In genomic region chr6:99359036-99359698, GRCm38 (mm10) we compare ENCODE assay signal across 11 mouse cellular contexts.
DNase-seq lines count a peak whose midpoint lies in the region; ATAC-seq and TF ChIP-seq lines count a peak whose summit lies in the region.
"Had no signal": no experiment of that assay in that cellular context is flagged by ENCODE, and none has a peak within 500 bp of the region (broad histone marks: within the 10 kb centered on the region; RNA-seq: fewer than 3 reads in every experiment).

No protein-coding gene starts in this region.

- H3K9me3 ChIP-seq in heart, embryonic 11.5 days (replicated peaks; ENCODE audit: control insufficient read depth, low read length): no peaks in the 10 kb centered on the region
- no peaks in the 10 kb centered on the region for H3K9me3 ChIP-seq in intestine, postnatal 0 days (ENCODE audit: control insufficient read depth)
- no peaks in the 10 kb centered on the region for H3K9me3 ChIP-seq in kidney, embryonic 15.5 days (replicated peaks)
- H3K9me3 ChIP-seq: neural tube, embryonic 13.5 days had no signal

- POLR2A ChIA-PET in Patski (lab: Charles Lee): no interaction called here

- H3K4me1 ChIP-seq in heart, embryonic 11.5 days (ENCODE audit: control insufficient read depth, insufficient read depth, low read length): peaks cover 17% of the 10 kb centered on the region
- peaks cover 6% of the 10 kb centered on the region; the same call in 1 of the 2 replicates for H3K4me1 ChIP-seq in intestine, postnatal 0 days (replicated peaks; ENCODE audit: control insufficient read depth, insufficient read depth, low read length)
- H3K4me1 ChIP-seq in kidney, embryonic 15.5 days: 0 out of 2 replicates have a peak, but pooled peaks cover 2% of the 10 kb centered on the region
- H3K4me1 ChIP-seq: neural tube, embryonic 13.5 days had no signal

- in situ Hi-C loops in Patski (cut with MboI; ENCODE audit: low pct_unique_long_range_greater_than_20kb): no loop called here

- H3K9ac ChIP-seq in heart, embryonic 11.5 days (ENCODE audit: low read depth, low read length): no peak overlapping the region
- no peak overlapping the region for H3K9ac ChIP-seq in intestine, postnatal 0 days (ENCODE audit: low read depth, low read length)
- H3K9ac ChIP-seq in kidney, embryonic 15.5 days: no peak overlapping the region
- H3K9ac ChIP-seq: hindbrain, embryonic 14.5 days; neural tube, embryonic 13.5 days had no signal

- WGBS in heart, embryonic 11.5 days (ENCODE audit: insufficient replicate concordance): 83% methylated on average over 9 of the region's 9 CpGs
- 43% methylated on average over 9 of the region's 9 CpGs for WGBS in intestine, postnatal 0 days
- 79% methylated on average over 9 of the region's 9 CpGs for WGBS in kidney, embryonic 15.5 days

- no peaks in the 10 kb centered on the region for H3K36me3 ChIP-seq in heart, embryonic 11.5 days (ENCODE audit: control insufficient read depth, insufficient read depth, low read length)
- no peaks in the 10 kb centered on the region for H3K36me3 ChIP-seq in intestine, postnatal 0 days (ENCODE audit: control insufficient read depth, insufficient read depth)
- H3K36me3 ChIP-seq in kidney, embryonic 15.5 days: no peaks in the 10 kb centered on the region
- H3K36me3 ChIP-seq: neural tube, embryonic 13.5 days had no signal

- peak overlapping the region; percentile 59 for H3K27ac ChIP-seq in heart, embryonic 11.5 days (ENCODE audit: low read depth, low read length)
- H3K27ac ChIP-seq in intestine, postnatal 0 days (ENCODE audit: low read depth, low read length): no peak overlapping the region; the same call in 1 of the 2 replicates
- H3K27ac ChIP-seq in kidney, embryonic 15.5 days: no peak overlapping the region
- H3K27ac ChIP-seq: hindbrain, embryonic 14.5 days; neural tube, embryonic 13.5 days had no signal

- CTCF ChIA-PET in Patski (lab: Charles Lee): interaction anchor here (1.4 kb wide), 1 partner anchor 10 kb away, joined by 3 read pairs; no protein-coding TSS in a partner anchor

- no peaks in the 10 kb centered on the region for H3K27me3 ChIP-seq in heart, embryonic 11.5 days (ENCODE audit: control insufficient read depth, insufficient read depth, low read length)
- H3K27me3 ChIP-seq in Patski: no peaks in the 10 kb centered on the region
- H3K27me3 ChIP-seq in intestine, postnatal 0 days (replicated peaks; ENCODE audit: control insufficient read depth, insufficient read depth, low read length): no peaks in the 10 kb centered on the region
- no peaks in the 10 kb centered on the region for H3K27me3 ChIP-seq in kidney, embryonic 15.5 days
- H3K27me3 ChIP-seq: neural tube, embryonic 13.5 days had no signal

- no peak for TF ChIP-seq CTCF in Patski (IDR thresholded peaks at IDR 0.05)
- TF ChIP-seq CTCF in intestine, postnatal 0 days (IDR thresholded peaks at IDR 0.05; ENCODE audit: low read depth): no peak

- DNase-seq in heart, adult 18-20 months: no peak
- peak; percentile 65 for DNase-seq in 416B (ENCODE audit: low read depth)
- DNase-seq in Patski (ENCODE audit: low read depth, low spot score): peak; percentile 28
- DNase-seq in frontal cortex, postnatal 36 days (ENCODE audit: low spot score in 2 of 2): no peak
- DNase-seq in yolk sac, embryonic 10.5 days (ENCODE audit: low spot score): no peak
- DNase-seq: cerebellum, postnatal 36 days had no signal

- no peak overlapping the region for H3K4me2 ChIP-seq in heart, embryonic 11.5 days
- H3K4me2 ChIP-seq in intestine, postnatal 0 days (replicated peaks; ENCODE audit: low read depth): no peak overlapping the region
- no peak overlapping the region for H3K4me2 ChIP-seq in kidney, embryonic 15.5 days
- H3K4me2 ChIP-seq: hindbrain, embryonic 14.5 days; neural tube, embryonic 13.5 days had no signal

- no peak for ATAC-seq in heart, embryonic 11.5 days (replicated peaks; ENCODE audit: insufficient number of reproducible peaks, low FRiP score, low TSS enrichment)
- peak; percentile 67 for ATAC-seq in Patski
- peak; percentile 74 for ATAC-seq in intestine, postnatal 0 days
- ATAC-seq in kidney, embryonic 15.5 days (replicated peaks; ENCODE audit: low FRiP score): no peak

- H3K4me3 ChIP-seq in heart, embryonic 11.5 days (ENCODE audit: low read depth, low read length): no peak overlapping the region
- H3K4me3 ChIP-seq in intestine, postnatal 0 days (ENCODE audit: low read depth, low read length): no peak overlapping the region
- no peak overlapping the region for H3K4me3 ChIP-seq in kidney, embryonic 15.5 days (replicated peaks)
- H3K4me3 ChIP-seq: neural tube, embryonic 13.5 days had no signal

Comparison
In these comparisons a context has a peak if more than half of its experiments do, and no peak if none do; other contexts are left out.
1. ATAC-seq: peak in Patski (single experiment) and intestine, postnatal 0 days (single experiment); none in heart, embryonic 11.5 days (single experiment) and kidney, embryonic 15.5 days (single experiment).
2. DNase-seq: peak in 416B (single experiment) and Patski (single experiment); none in heart, adult 18-20 months (0 of 2), frontal cortex, postnatal 36 days (0 of 2) and yolk sac, embryonic 10.5 days (single experiment).